Mouse (Mus musculus): ENCODE measurements around the gene Tmem160.

DNA sequence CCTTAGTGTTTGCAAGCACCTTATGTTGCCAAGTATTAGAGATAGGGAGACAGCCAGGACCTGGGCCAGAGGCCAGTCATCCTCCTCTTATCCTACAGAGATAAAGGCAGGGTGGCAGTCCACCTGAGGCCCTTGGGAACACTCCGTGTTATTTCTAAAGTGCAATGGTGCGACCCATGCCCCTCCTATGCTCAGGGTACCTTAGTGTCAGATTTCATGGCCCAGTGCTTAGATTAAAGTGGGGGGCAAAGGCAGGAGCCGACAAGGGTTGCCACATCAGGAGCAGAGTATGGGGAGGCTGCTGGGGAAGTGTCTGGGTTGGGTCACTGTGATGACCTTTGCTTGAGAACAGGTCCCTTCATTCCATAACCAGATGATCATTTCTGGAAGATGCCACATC lies 43.7 kb downstream of the Tmem160 start:
- TF ChIP-seq EP300 (optimal IDR thresholded peaks at IDR 0.05) (no peak), CTCF (IDR thresholded peaks at IDR 0.05; ENCODE audit: low read depth) (no peak)
